Mouse (Mus musculus) midbrain, embryonic 13.5 days (tissue): ENCODE data around the gene Spag17. TPM values are rescaled to one million over a fixed set of nuclear protein-coding genes. Genes with fewer than 3 reads are reported as not detected.

Experiments
- ATAC-seq: fragments of 200-750 bp; cut with Nextera tagmentation; 2 replicates; pipeline ENCODE4 v1.8.0; 2017; ENCODE audit warnings: mild to moderate bottlenecking, moderate TSS enrichment, moderate library complexity
- H3K27ac ChIP-seq: fragments of 300-500 bp; sonication (generic); 2 replicates; pipeline ENCODE4 v1.5.1; 2015; ENCODE audit warnings: inconsistent platforms, mild to moderate bottlenecking, moderate library complexity
- H3K27me3 ChIP-seq: fragments of 300-500 bp; sonication (generic); 2 replicates; pipeline ENCODE4 v1.6.1; 2015; ENCODE audit warnings: mild to moderate bottlenecking, inconsistent platforms
- H3K36me3 ChIP-seq: fragments of 300-500 bp; sonication (generic); 2 replicates; pipeline ENCODE4 v1.6.1; 2015; ENCODE audit warnings: mild to moderate bottlenecking, inconsistent platforms
- H3K4me1 ChIP-seq: fragments of 300-500 bp; sonication (generic); replicated peaks from 2 replicates; pipeline ENCODE4 v1.6.1; 2015; ENCODE audit warnings: inconsistent platforms
- H3K4me2 ChIP-seq: fragments of 300-500 bp; sonication (generic); replicated peaks from 2 replicates; pipeline ENCODE4 v1.6.1; 2015; ENCODE audit warnings: moderate library complexity, mild to moderate bottlenecking, inconsistent platforms
- H3K4me3 ChIP-seq: fragments of 300-500 bp; sonication (generic); replicated peaks from 2 replicates; pipeline ENCODE4 v1.5.1; 2015; ENCODE audit warnings: mild to moderate bottlenecking, inconsistent platforms
- H3K9ac ChIP-seq: fragments of 300-500 bp; sonication (generic); replicated peaks from 2 replicates; pipeline ENCODE4 v1.6.1; 2015; ENCODE audit warnings: mild to moderate bottlenecking, inconsistent platforms
- H3K9me3 ChIP-seq: fragments of 300-500 bp; sonication (generic); 2 replicates; pipeline ENCODE4 v1.6.1; 2016; ENCODE audit warnings: mild to moderate bottlenecking, inconsistent platforms
- WGBS: fragments of 180-500 bp; shearing (Covaris S2); methylation state at CpG from one replicate; pipeline ENCODE4 v1.1.7; 2015; 5-methylcytosine and 5-hydroxymethylcytosine counted together
- polyA plus RNA-seq: library from polyadenylated mRNA; unstranded; fragments of >200 nt; fragmentation: Nextera tagmentation; extraction: Ambion mirVana; gene quantifications from 2 replicates; pipeline ENCODE4 v1.2.1, GENCODE M21; 2015

Gene Spag17
- polyA plus RNA-seq, 1 experiment from 2014 or later: 0.75 TPM

DNA sequence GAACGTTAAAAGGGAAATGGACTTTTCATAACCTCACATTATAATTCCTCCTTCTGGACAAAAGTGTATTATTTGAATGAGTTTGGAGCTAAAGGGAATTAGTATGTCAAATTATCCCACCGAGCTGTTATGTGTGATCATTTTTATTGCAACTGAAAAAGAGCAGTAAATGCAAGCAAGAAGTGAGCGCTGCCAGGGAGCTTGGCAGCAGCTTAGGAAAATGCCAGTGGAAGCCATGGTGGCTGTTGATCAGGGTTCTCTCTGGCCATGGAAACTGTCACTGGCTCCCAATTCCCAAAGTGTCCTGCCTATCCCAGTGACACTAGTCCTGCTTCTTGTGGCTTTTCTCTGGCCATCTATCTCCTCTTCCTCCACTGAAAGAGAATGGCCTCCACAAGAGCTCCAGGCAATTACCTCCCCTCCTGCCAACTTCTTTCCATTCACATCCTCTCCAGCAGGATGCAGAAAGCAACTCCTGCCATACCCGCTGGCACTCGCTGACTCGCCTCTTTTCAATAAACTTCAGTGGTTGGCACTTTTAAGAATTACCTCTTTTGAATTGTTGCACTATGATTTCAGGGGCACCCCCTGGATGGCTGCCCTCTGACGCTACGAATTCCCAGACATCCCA is 28.7 kb downstream of the Spag17 start:
- Histone ChIP-seq H3K4me3 (no peak overlapping the region), H3K36me3 (no peaks in the 10 kb centered on the region), H3K27ac (no peak overlapping the region), H3K4me2 (no peak overlapping the region), H3K4me1 (no peaks in the 10 kb centered on the region), H3K9me3 (no peaks in the 10 kb centered on the region), H3K9ac (no peak overlapping the region), H3K27me3 (no peaks in the 10 kb centered on the region)
- ATAC-seq: no peak
- WGBS: 89% methylated on average over 8 of the region's 8 CpGs

DNA sequence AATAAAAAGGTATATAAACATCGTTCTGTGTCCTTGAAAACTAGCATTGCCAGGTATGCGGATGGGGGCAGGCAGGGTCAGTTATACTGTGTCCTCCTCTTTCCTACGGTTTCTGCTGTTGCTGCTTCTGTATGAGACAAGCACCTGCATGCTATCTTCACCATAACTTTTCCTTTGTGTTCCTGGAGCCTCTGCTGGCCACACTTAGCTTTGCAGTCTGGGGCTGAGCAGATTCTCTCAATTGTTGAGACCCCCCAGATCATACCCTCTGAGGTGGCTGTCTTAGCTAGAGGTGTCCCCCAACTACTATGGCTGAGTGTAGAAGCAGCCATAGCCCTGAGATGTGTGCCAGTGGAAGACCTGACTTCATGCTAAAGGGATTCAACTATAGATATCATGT is 37.7 kb downstream of the Spag17 start:
- Histone ChIP-seq H3K4me1 (no peaks in the 10 kb centered on the region), H3K4me3 (no peak overlapping the region), H3K27ac (no peak overlapping the region), H3K4me2 (no peak overlapping the region), H3K27me3 (no peaks in the 10 kb centered on the region), H3K9ac (no peak overlapping the region), H3K9me3 (no peaks in the 10 kb centered on the region), H3K36me3 (no peaks in the 10 kb centered on the region)
- 85% methylated on average over 3 of the region's 3 CpGs for WGBS
- no peak for ATAC-seq

DNA sequence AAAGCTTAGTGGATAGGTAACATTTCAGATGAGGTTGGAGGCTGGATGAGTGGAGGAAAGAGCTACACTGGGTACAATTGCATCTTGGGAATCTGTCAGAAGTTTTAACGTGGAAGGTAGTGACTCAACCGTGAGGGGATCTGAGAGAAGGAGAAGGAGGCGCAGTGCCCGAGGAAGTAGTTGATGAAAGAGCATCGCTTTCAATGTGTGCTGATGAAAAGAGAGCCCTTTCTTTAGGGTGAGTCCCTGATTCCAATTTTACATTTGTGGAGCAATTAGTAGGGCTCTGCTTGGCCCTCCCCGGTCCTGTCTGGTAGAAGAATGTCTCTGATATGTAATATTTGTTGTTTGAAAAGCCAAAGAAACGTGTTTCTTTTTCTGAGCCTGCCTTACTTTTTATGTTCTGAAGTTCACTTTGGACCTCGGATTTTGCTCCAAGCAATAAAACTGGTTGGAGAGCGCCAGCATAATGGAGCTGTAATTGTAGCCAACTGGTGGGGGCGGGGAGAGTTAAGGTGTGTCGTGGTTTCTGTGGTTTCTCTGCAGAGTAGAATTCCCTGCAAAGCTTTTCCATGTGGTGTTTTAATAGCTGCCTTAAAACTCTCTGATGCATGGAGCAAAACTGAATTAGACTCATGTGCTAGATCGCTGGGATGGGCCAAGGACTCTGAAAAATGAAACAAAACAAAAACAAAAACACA is 45.9 kb downstream of the Spag17 start:
- H3K4me3 ChIP-seq: no peak overlapping the region
- no peaks in the 10 kb centered on the region for H3K4me1 ChIP-seq
- no peaks in the 10 kb centered on the region for H3K27me3 ChIP-seq
- no peak overlapping the region for H3K4me2 ChIP-seq
- H3K36me3 ChIP-seq: no peaks in the 10 kb centered on the region
- no peak overlapping the region for H3K27ac ChIP-seq
- no peak for ATAC-seq
- 83% methylated on average over 12 of the region's 12 CpGs for WGBS
- H3K9me3 ChIP-seq: no peaks in the 10 kb centered on the region
- H3K9ac ChIP-seq: no peak overlapping the region

DNA sequence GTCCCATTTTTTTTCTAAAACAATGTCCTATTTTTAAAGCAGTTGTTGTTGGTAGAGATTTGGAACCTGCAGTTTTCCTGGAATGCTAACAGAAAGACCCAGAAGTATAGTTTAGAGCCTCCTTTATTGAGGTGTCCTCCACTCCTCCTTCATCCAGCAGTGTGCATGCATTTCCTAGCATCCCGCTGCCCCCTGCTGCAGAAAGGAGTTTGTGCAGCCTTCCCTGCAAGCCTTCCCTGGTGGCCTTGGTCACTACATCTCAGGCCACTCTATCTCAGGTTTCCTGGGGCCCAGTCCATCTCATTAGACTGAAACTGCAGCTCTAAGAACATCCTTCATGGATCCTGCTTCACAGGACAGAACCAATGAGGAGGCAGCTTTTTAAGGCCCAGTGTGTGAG is 51.0 kb downstream of the Spag17 start:
- 48% methylated on average over 1 of the region's 1 CpGs for WGBS
- no peak for ATAC-seq

DNA sequence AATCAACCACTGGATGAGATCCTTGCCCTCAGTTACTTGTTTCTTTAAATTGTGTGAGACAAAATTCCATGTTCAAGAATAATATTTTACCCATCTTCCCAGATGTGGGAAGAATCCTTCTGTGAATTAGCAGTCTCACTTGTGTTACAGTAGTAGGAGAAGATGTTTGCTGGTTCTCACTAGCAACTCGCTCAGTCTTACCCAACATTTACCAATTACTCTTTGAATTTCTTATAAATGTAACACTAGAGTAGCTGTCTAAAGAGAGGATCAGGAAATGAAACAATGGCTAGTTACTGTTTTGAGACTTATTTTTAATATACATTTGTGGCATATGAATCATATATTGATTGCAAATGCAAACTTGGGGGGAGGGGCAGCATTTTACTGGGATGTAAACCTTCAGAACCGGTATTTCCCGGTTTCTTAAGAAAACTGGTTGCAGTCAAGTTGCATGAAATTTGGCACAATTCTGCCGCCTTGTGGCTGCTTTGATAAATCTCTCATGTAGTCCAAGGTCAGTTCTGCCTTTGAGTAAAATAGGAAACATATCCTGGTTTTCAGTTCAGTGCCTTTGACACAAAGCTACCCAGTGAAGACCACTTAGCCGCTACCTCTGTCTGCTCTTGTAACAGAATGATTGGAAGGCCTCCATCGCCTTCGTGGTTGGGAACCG is 53.5 kb downstream of the Spag17 start:
- H3K9ac ChIP-seq: no peak overlapping the region
- no peak overlapping the region for H3K27ac ChIP-seq
- no peaks in the 10 kb centered on the region for H3K4me1 ChIP-seq
- no peaks in the 10 kb centered on the region for H3K36me3 ChIP-seq
- H3K27me3 ChIP-seq: no peaks in the 10 kb centered on the region
- 0 out of 2 replicates have a peak, but pooled peaks have one; percentile 45 for ATAC-seq
- no peak overlapping the region for H3K4me3 ChIP-seq
- WGBS: 38% methylated on average over 8 of the region's 8 CpGs
- no peak overlapping the region for H3K4me2 ChIP-seq
- no peaks in the 10 kb centered on the region for H3K9me3 ChIP-seq

More for the DNA sequence above, 51.0 kb downstream of the Spag17 start:
- Histone ChIP-seq H3K4me3 (no peak overlapping the region), H3K9me3 (no peaks in the 10 kb centered on the region), H3K4me1 (no peaks in the 10 kb centered on the region), H3K4me2 (no peak overlapping the region), H3K9ac (no peak overlapping the region), H3K27me3 (no peaks in the 10 kb centered on the region), H3K27ac (no peak overlapping the region), H3K36me3 (no peaks in the 10 kb centered on the region)

DNA sequence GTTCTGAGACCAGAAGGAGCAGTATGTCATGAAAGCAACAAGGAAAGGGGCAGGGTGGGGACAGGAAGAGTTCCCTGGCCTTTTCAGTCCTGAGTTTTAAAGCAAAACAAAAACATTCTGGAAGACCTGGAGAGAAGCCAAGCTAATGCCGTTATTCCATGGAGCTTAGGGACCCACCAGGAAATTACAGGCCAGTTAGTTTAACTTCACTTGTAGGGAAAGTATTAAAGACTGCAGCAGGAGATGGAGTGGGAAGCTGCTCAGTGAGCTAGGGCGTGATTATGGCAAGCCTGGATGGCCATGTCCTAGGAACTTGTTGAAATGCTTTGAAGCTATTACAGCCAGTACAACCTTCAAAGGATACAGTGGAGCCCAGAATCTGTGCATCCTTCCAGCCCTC is 60.0 kb downstream of the Spag17 start:
- H3K4me1 ChIP-seq: no peaks in the 10 kb centered on the region
- H3K4me2 ChIP-seq: no peak overlapping the region
- no peak overlapping the region for H3K9ac ChIP-seq
- ATAC-seq: no peak
- H3K27ac ChIP-seq: no peak overlapping the region
- H3K27me3 ChIP-seq: no peaks in the 10 kb centered on the region
- no peaks in the 10 kb centered on the region for H3K9me3 ChIP-seq
- WGBS: 68% methylated on average over 2 of the region's 2 CpGs
- no peak overlapping the region for H3K4me3 ChIP-seq
- H3K36me3 ChIP-seq: no peaks in the 10 kb centered on the region

DNA sequence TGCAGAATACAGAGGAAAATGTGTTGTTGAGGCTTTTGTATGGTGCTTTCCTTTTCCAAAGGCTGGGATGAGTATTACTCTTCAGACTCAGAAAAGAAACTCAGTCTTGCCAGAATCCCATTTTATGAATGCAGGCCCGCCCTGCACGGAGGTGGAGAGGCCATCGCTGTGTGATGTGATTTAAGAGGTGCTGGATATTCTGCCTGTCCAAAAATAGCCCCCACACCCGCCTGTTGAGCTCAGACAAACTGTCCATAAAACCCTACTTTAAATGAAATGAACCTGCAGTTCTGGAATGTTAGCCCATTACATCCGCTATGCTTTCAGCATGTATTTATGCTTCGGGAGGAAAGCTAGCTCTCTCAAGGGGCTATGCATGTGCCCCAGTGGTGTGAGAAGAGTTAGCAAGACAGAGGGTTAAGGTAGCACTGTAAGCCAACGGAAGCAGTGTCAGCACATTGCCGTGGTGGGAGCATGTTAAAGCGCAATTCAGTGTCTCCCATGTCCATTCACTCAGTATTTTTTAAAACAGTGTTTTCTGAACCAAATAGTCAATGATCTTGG is 68.9 kb downstream of the Spag17 start:
- Histone ChIP-seq H3K4me3 (no peak overlapping the region), H3K4me1 (no peaks in the 10 kb centered on the region), H3K9ac (no peak overlapping the region), H3K27me3 (no peaks in the 10 kb centered on the region), H3K36me3 (no peaks in the 10 kb centered on the region), H3K9me3 (no peaks in the 10 kb centered on the region), H3K4me2 (no peak overlapping the region), H3K27ac (no peak overlapping the region)
- WGBS: 87% methylated on average over 9 of the region's 9 CpGs
- ATAC-seq: no peak

DNA sequence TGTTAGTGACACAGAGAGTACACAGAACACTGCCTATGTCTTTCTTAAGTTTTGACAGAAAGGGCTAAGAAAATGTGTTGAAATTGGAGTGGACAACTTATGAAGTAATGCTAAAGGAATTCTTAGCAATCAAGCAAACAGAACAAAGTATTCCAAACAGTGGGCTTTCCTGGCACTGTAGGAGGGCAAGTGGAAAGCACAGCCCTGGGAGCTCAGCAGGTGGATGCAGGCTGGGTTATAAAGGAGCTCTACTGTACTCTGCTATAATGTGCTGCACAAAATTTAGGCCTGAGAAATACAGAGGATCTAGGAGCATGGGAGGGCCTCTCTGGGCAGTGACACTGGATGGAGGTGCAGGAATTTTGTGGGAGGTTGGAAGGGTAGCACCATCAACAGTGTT is 71.3 kb downstream of the Spag17 start:
- Histone ChIP-seq H3K27ac (no peak overlapping the region), H3K9ac (no peak overlapping the region), H3K36me3 (no peaks in the 10 kb centered on the region), H3K4me3 (no peak overlapping the region), H3K27me3 (no peaks in the 10 kb centered on the region), H3K4me1 (0 out of 2 replicates have a peak, but pooled peaks cover 3% of the 10 kb centered on the region), H3K4me2 (no peak overlapping the region), H3K9me3 (no peaks in the 10 kb centered on the region)
- ATAC-seq: no peak

DNA sequence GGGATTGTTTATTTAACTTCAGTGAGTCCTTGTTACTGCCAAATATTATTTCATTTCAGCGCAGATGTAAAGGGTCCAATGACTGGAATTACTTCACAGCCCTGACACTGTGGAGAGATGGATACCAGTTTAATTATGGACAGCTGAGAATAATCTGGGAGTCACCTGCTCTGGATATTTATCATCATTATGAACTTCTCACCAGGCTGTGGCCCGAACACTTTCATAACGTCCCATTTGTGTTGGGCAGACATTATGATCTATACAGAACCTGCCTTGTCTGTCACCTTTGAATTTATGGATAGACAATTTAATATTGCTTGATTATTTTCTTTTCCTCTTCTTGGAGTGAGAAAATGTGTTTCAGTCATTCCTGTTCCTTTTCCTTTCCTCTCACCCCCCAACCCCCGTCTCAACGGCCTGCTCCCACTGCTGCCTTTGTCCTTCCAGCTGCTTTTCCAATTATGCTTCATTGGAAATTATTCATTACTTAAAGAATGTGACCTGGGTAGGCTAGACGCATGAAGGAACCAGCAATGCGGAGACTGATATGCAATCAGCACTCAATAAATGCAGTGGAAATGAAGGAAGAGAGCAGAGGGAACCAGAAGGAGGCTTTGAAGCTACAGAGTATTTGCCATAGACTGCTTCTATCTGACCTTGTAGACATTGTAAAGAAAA is 74.7 kb downstream of the Spag17 start:
- no peak overlapping the region for H3K9ac ChIP-seq
- H3K36me3 ChIP-seq: no peaks in the 10 kb centered on the region
- 0 out of 2 replicates have a peak, but pooled peaks cover 3% of the 10 kb centered on the region for H3K4me1 ChIP-seq
- no peak overlapping the region for H3K4me2 ChIP-seq
- H3K27ac ChIP-seq: no peak overlapping the region
- no peak for ATAC-seq
- no peaks in the 10 kb centered on the region for H3K27me3 ChIP-seq
- H3K4me3 ChIP-seq: no peak overlapping the region
- WGBS: 71% methylated on average over 7 of the region's 7 CpGs
- H3K9me3 ChIP-seq: no peaks in the 10 kb centered on the region

DNA sequence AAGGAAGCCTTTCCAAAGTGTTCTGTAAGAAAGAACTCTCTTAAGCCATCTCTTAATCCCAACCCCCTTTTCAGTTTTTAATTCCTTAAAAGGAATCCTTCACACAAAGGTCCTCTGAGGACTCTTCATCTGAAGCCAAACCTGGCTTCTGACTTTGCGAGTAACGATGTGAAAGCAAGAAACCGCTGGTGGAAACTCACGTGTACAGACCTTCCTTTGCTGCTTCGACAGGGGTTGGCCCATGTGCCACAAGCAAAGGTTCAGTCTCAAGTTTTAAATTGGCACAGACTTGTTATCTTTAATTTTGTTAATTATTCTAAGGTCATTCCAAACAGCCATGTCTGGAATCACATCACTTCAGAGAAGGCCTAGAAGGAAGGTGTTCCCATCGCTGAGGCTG is 79.1 kb downstream of the Spag17 start:
- no peak overlapping the region for H3K4me3 ChIP-seq
- H3K9me3 ChIP-seq: no peaks in the 10 kb centered on the region
- H3K27me3 ChIP-seq: no peaks in the 10 kb centered on the region
- WGBS: 77% methylated on average over 6 of the region's 6 CpGs
- H3K4me1 ChIP-seq: 0 out of 2 replicates have a peak, but pooled peaks cover 3% of the 10 kb centered on the region
- no peaks in the 10 kb centered on the region for H3K36me3 ChIP-seq
- no peak overlapping the region for H3K4me2 ChIP-seq
- H3K27ac ChIP-seq: no peak overlapping the region
- H3K9ac ChIP-seq: no peak overlapping the region
- ATAC-seq: no peak

DNA sequence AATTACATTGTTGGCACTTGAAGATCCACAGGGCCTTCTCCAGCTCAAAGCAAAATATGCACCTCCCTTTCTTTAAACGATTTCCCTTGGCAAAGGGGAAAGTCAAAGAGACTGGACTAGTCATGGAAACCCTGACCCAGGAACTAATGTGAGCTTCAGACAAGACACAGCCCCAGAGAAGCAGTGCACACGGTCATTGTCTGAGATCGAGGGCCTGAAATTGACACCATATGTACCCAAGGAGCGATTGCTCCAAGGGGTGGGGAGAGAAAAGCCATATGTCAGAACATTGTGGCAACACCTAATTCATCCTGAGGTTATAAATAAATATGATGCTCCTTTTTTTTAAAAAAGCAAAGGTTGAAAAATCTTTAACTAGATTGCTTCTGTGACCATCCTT is 80.7 kb downstream of the Spag17 start:
- 62% methylated on average over 4 of the region's 4 CpGs for WGBS
- H3K36me3 ChIP-seq: no peaks in the 10 kb centered on the region
- no peak overlapping the region for H3K9ac ChIP-seq
- H3K27me3 ChIP-seq: no peaks in the 10 kb centered on the region
- ATAC-seq: no peak
- no peak overlapping the region for H3K4me3 ChIP-seq
- H3K9me3 ChIP-seq: no peaks in the 10 kb centered on the region
- no peak overlapping the region for H3K4me2 ChIP-seq
- H3K4me1 ChIP-seq: no peaks in the 10 kb centered on the region
- H3K27ac ChIP-seq: no peak overlapping the region

DNA sequence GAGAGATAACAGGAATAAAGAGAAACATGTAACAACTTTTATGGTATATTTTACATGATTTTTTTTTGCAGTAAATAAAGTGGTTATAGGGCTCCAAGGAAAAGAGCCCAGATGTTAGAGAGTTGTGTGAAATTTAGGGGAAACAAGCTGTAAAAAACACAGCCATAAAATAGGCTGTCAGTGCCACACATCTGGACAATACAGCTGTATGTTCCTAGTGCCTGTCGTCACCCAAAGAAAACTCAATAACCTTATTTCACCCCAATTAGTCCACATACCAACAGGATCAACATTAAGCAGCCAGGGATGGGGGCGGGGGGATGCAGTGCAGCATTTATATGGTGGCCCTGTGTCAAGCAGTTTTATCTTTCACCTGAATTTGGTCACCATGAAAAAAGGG is 81.1 kb downstream of the Spag17 start:
- Histone ChIP-seq H3K27me3 (no peaks in the 10 kb centered on the region), H3K36me3 (no peaks in the 10 kb centered on the region), H3K9me3 (no peaks in the 10 kb centered on the region), H3K9ac (no peak overlapping the region), H3K4me1 (no peaks in the 10 kb centered on the region), H3K4me3 (no peak overlapping the region), H3K4me2 (no peak overlapping the region), H3K27ac (no peak overlapping the region)
- ATAC-seq: no peak
- 70% methylated on average over 2 of the region's 2 CpGs for WGBS
